ENCODE assay signal across 26 mouse cellular contexts in genomic region chr5:120692034-120692433, GRCm38 (mm10). TPM values are rescaled to one million over a fixed set of nuclear protein-coding genes. Genes with fewer than 3 reads are reported as not detected.
DNase-seq lines count a peak whose midpoint lies in the region; ATAC-seq and TF ChIP-seq lines count a peak whose summit lies in the region.
"Had no signal": no experiment of that assay in that cellular context is flagged by ENCODE, and none has a peak within 500 bp of the region (broad histone marks: within the 10 kb centered on the region; RNA-seq: fewer than 3 reads in every experiment).

No protein-coding gene starts in this region.

- H3K4me1 ChIP-seq in kidney, embryonic 16.5 days (ENCODE audit: insufficient read depth, low read length), result peaks cover 15% of the 10 kb centered on the region
- 0 out of 2 replicates have a peak, but pooled peaks cover 3% of the 10 kb centered on the region for H3K4me1 ChIP-seq in kidney, embryonic 14.5 days (ENCODE audit: control insufficient read depth, insufficient read depth, low read length)
- peaks cover 55% of the 10 kb centered on the region; the same call in 1 of the 2 replicates for H3K4me1 ChIP-seq in spleen, adult 2 months (ENCODE audit: control insufficient read depth, insufficient read depth, insufficient read length)
- peaks cover 3% of the 10 kb centered on the region for H3K4me1 ChIP-seq in small intestine, adult 2 months (ENCODE audit: control insufficient read depth, insufficient read depth, insufficient read length, low read length)

- ATAC-seq in kidney, embryonic 16.5 days (ENCODE audit: low FRiP score, low TSS enrichment), result peak; percentile 60
- no peak; the same call in 1 of the 2 replicates for ATAC-seq in kidney, embryonic 14.5 days (ENCODE audit: low FRiP score, low TSS enrichment)
- ATAC-seq: forebrain, embryonic 15.5 days; hindbrain, embryonic 16.5 days had no signal

- no peak for TF ChIP-seq CTCF in spleen, adult 2 months (IDR thresholded peaks at IDR 0.05; ENCODE audit: extremely low read depth, insufficient read depth, insufficient read length, insufficient replicate concordance)
- no peak for TF ChIP-seq CTCF in small intestine, adult 2 months (IDR thresholded peaks at IDR 0.05; ENCODE audit: extremely low read depth, insufficient read length, insufficient replicate concordance, low read depth, low read length)

- no peak overlapping the region for H3K4me3 ChIP-seq in kidney, embryonic 16.5 days (ENCODE audit: low read length)
- no peak overlapping the region for H3K4me3 ChIP-seq in kidney, embryonic 14.5 days (ENCODE audit: low read length)
- no peak overlapping the region for H3K4me3 ChIP-seq in spleen, adult 2 months (ENCODE audit: extremely low read depth, insufficient read depth, insufficient read length)
- H3K4me3 ChIP-seq in small intestine, adult 2 months (ENCODE audit: low read depth, low read length), result no peak overlapping the region
- H3K4me3 ChIP-seq: embryonic facial prominence, embryonic 10.5 days; embryonic facial prominence, embryonic 13.5 days; erythroblast, embryonic 14.5 days; forebrain, embryonic 12.5 days; forebrain, embryonic 15.5 days; heart, embryonic 12.5 days; heart, embryonic 15.5 days; hindbrain, embryonic 10.5 days; hindbrain, embryonic 13.5 days had no signal

- H3K9me3 ChIP-seq in kidney, embryonic 16.5 days (ENCODE audit: low read length), result no peaks in the 10 kb centered on the region
- H3K9me3 ChIP-seq in kidney, embryonic 14.5 days (ENCODE audit: control insufficient read depth, low read length), result no peaks in the 10 kb centered on the region
- H3K9me3 ChIP-seq: embryonic facial prominence, embryonic 10.5 days; embryonic facial prominence, embryonic 13.5 days; forebrain, embryonic 12.5 days; forebrain, embryonic 15.5 days; heart, embryonic 12.5 days; heart, embryonic 15.5 days; hindbrain, embryonic 10.5 days; hindbrain, embryonic 13.5 days had no signal

- peaks cover 43% of the 10 kb centered on the region for H3K27me3 ChIP-seq in kidney, embryonic 16.5 days (ENCODE audit: insufficient read depth, low read length)
- H3K27me3 ChIP-seq in kidney, embryonic 14.5 days (ENCODE audit: control insufficient read depth, insufficient read depth, low read length), result peaks cover 41% of the 10 kb centered on the region
- no peaks in the 10 kb centered on the region for H3K27me3 ChIP-seq in spleen, adult 2 months (ENCODE audit: control insufficient read depth, insufficient read depth, low read length)
- H3K27me3 ChIP-seq in small intestine, adult 2 months (ENCODE audit: control insufficient read depth, insufficient read depth, low read length), result peaks cover 11% of the 10 kb centered on the region

- no peaks in the 10 kb centered on the region for H3K36me3 ChIP-seq in kidney, embryonic 16.5 days (ENCODE audit: insufficient read depth, low read length)
- H3K36me3 ChIP-seq in kidney, embryonic 14.5 days (ENCODE audit: control insufficient read depth, insufficient read depth, low read length), result no peaks in the 10 kb centered on the region
- H3K36me3 ChIP-seq in spleen, adult 2 months (ENCODE audit: control insufficient read depth, insufficient read depth, low read length), result peaks cover 5% of the 10 kb centered on the region; the same call in 1 of the 2 replicates
- H3K36me3 ChIP-seq in small intestine, adult 2 months (ENCODE audit: control insufficient read depth, insufficient read depth, low read length), result no peaks in the 10 kb centered on the region
- H3K36me3 ChIP-seq: embryonic facial prominence, embryonic 10.5 days; heart, embryonic 12.5 days; heart, embryonic 15.5 days; hindbrain, embryonic 10.5 days had no signal

- no peak for TF ChIP-seq POLR2A in spleen, adult 2 months (IDR thresholded peaks at IDR 0.05; ENCODE audit: low read depth, low read length)
- no peak for TF ChIP-seq POLR2A in small intestine, adult 2 months (IDR thresholded peaks at IDR 0.05; ENCODE audit: low read depth, low read length)

- H3K27ac ChIP-seq in kidney, embryonic 16.5 days (ENCODE audit: low read length), result no peak overlapping the region
- no peak overlapping the region for H3K27ac ChIP-seq in kidney, embryonic 14.5 days (ENCODE audit: low read depth, low read length)
- peak overlapping the region; percentile 82 for H3K27ac ChIP-seq in spleen, adult 2 months (ENCODE audit: insufficient read depth, low read length)
- H3K27ac ChIP-seq in small intestine, adult 2 months (ENCODE audit: insufficient read depth, low read depth, low read length), result 0 out of 2 replicates have a peak overlapping the region, but pooled peaks have one; percentile 16
- H3K27ac ChIP-seq: embryonic facial prominence, embryonic 10.5 days; embryonic facial prominence, embryonic 13.5 days; forebrain, embryonic 12.5 days; forebrain, embryonic 15.5 days; heart, embryonic 15.5 days; hindbrain, embryonic 10.5 days; hindbrain, embryonic 13.5 days had no signal

- DNase-seq in embryo, embryonic 10 days (ENCODE audit: low spot score), result peak; percentile 39
- no peak for DNase-seq in embryo, embryonic 10.5 days (ENCODE audit: low spot score)
- no peak for DNase-seq in spleen, adult 2 months (ENCODE audit: low read depth in 1 of 2, low spot score in 2 of 2)
- no peak for DNase-seq in spleen, postnatal 4 days (ENCODE audit: low spot score in 2 of 2)
- DNase-seq in layer of hippocampus, adult 9-10 months (ENCODE audit: low spot score), result no peak
- DNase-seq: adrenal gland, adult 2 months; adrenal gland, postnatal 14 days; cerebellum, adult 11 months; cerebellum, postnatal 25 days; gastrocnemius, postnatal 25 days; heart, adult 18-20 months; heart, postnatal 10 days; heart, postnatal 36 days had no signal

- H3K9ac ChIP-seq in kidney, embryonic 16.5 days (replicated peaks; ENCODE audit: low read length), result no peak overlapping the region
- no peak overlapping the region for H3K9ac ChIP-seq in kidney, embryonic 14.5 days (ENCODE audit: low read depth, low read length)
- H3K9ac ChIP-seq: embryonic facial prominence, embryonic 13.5 days; forebrain, embryonic 12.5 days; forebrain, embryonic 15.5 days; heart, embryonic 12.5 days; heart, embryonic 15.5 days; hindbrain, embryonic 13.5 days had no signal

- 36% methylated on average over 19 of the region's 19 CpGs for WGBS in kidney, embryonic 16.5 days
- WGBS in kidney, embryonic 14.5 days, result 51% methylated on average over 19 of the region's 19 CpGs
- 80% methylated on average over 19 of the region's 19 CpGs for WGBS in spleen, adult 2 months
- WGBS in small intestine, adult 2 months, result 69% methylated on average over 19 of the region's 19 CpGs

- peak overlapping the region; percentile 31; the same call in 1 of the 2 replicates for H3K4me2 ChIP-seq in kidney, embryonic 16.5 days (replicated peaks; ENCODE audit: low read depth, low read length)
- no peak overlapping the region for H3K4me2 ChIP-seq in kidney, embryonic 14.5 days (replicated peaks; ENCODE audit: low read depth, low read length)
- H3K4me2 ChIP-seq: embryonic facial prominence, embryonic 13.5 days; forebrain, embryonic 12.5 days; forebrain, embryonic 15.5 days; heart, embryonic 12.5 days; heart, embryonic 15.5 days; hindbrain, embryonic 13.5 days had no signal

RNA-seq across cellular contexts. Expression of gene Dtx1, which starts 19.7 kb away (rescaled TPM):
- 5.4 and 7.9 TPM in 2 replicates for polyA plus RNA-seq in kidney, embryonic 16.5 days (2015; fragmentation: Nextera tagmentation; extraction: Ambion mirVana)
- polyA plus RNA-seq in kidney, embryonic 14.5 days (2014; fragmentation: Nextera tagmentation; extraction: Ambion mirVana), result 7.3 and 10.1 TPM in 2 replicates
- polyA plus RNA-seq in spleen, adult 2 months (2012; rRNA removed), result 264 and 351 TPM in 2 replicates
- polyA plus RNA-seq in small intestine, adult 2 months (2012; rRNA removed), result 18.1 and 31.1 TPM in 2 replicates
- polyA plus RNA-seq: erythroblast, embryonic 14.5 days had no signal

RNA-seq across cellular contexts. Expression of gene Rasal1, which starts 43.4 kb away (rescaled TPM):
- 0.66 and 0.70 TPM in 2 replicates for polyA plus RNA-seq in kidney, embryonic 16.5 days (2015; fragmentation: Nextera tagmentation; extraction: Ambion mirVana)
- 0.23 and 0.31 TPM in 2 replicates for polyA plus RNA-seq in kidney, embryonic 14.5 days (2014; fragmentation: Nextera tagmentation; extraction: Ambion mirVana)
- polyA plus RNA-seq in spleen, adult 2 months (2012; rRNA removed), result 14.9 and 18.9 TPM in 2 replicates
- polyA plus RNA-seq in small intestine, adult 2 months (2012; rRNA removed), result 1.7 and 2.6 TPM in 2 replicates
- polyA plus RNA-seq: heart, embryonic 12.5 days had no signal

RNA-seq across cellular contexts. Expression of gene Oas2, which starts 57.6 kb away (rescaled TPM):
- polyA plus RNA-seq in kidney, embryonic 16.5 days (2015; fragmentation: Nextera tagmentation; extraction: Ambion mirVana), result 0.44 and 0.51 TPM in 2 replicates
- 0.19 and 0.37 TPM in 2 replicates for polyA plus RNA-seq in kidney, embryonic 14.5 days (2014; fragmentation: Nextera tagmentation; extraction: Ambion mirVana)
- polyA plus RNA-seq in spleen, adult 2 months (2012; rRNA removed), result 7.2 and 9.0 TPM in 2 replicates
- 2.9 and 7.4 TPM in 2 replicates for polyA plus RNA-seq in small intestine, adult 2 months (2012; rRNA removed)
- polyA plus RNA-seq: erythroblast, embryonic 14.5 days had no signal

RNA-seq across cellular contexts. Expression of gene Cfap73, which starts 58.0 kb away (rescaled TPM):
- polyA plus RNA-seq in kidney, embryonic 16.5 days (2015; fragmentation: Nextera tagmentation; extraction: Ambion mirVana), result not detected in 2 replicates
- polyA plus RNA-seq in kidney, embryonic 14.5 days (2014; fragmentation: Nextera tagmentation; extraction: Ambion mirVana), result not detected in 2 replicates
- polyA plus RNA-seq in spleen, adult 2 months (2012; rRNA removed), result not detected in 2 replicates
- polyA plus RNA-seq in small intestine, adult 2 months (2012; rRNA removed), result not detected in 2 replicates
- polyA plus RNA-seq: adrenal gland, adult 2 months; embryonic facial prominence, embryonic 13.5 days; erythroblast, embryonic 14.5 days; heart, embryonic 12.5 days; heart, embryonic 15.5 days had no signal

Comparison
In these comparisons a context has a peak if more than half of its experiments do, and no peak if none do; other contexts are left out.
1. H3K27ac ChIP-seq: peak in spleen, adult 2 months (single experiment) and small intestine, adult 2 months (single experiment); none in kidney, embryonic 16.5 days (single experiment) and kidney, embryonic 14.5 days (single experiment).